Mouse (Mus musculus): ENCODE measurements at regions not wholly inside any gene's neighbourhood (a gene's known extent, or its start where the extent isn't known, plus 50 kb on each side); places are given as distances from the start of the nearest gene placed in this dataset.

- no peak for DNase-seq
Observed at GRCm38 (mm10) chr17:49215281-49215680, 212.9 kb upstream of the Mocs1 start.

DNA sequence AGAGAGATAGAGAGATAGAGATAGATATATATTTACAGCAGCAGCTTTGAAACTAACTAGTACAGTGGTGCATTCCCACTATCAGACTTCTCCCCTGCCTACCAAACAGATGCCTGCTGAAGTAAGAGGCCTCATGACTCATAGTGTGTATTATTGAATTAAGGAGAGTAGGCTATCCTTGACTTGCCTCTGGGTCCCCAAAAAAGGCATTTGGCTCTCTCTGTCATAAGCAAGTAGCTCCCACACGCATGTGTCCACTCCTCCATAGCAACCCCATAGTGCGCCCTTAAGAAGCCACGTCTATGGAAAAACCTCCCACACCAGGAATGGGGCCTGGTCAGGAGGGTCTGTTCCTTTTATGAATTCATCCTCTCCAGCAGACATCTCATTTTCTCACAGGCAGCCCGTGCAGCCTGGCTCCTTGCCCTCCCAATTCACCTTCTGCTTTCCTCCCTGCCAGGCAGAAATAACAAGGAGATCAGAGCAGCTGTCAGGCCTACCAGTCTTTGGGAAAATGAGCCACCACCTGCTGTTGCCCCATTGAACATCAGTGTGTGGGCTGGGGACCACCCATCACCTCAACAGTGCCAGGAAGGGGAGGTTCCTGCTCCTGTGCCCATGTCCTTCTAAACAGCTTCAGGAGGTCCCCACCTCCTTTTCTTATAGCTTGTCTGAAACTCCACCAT lies 208.5 kb upstream of the Mocs1 start:
- DNase-seq: no peak

DNA sequence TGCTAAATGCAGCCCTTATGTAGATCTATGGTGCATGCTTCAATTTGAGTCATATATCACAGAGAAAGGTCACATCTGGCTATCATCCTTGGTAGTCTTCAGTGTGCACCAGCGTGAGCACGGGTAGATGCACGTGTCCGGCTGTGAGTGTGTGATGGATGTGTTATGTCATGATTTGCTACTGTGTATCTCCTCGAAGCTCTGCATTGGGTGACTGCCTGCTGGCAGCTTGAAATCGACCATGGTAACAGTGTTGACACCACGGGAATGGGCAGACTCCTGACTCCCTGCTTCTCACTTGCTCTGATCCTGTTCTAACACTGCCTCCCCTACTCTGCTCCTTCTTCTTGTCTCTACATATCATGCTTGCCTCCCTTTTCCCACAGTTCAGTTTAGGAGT lies 204.9 kb upstream of the Mocs1 start:
- DNase-seq: no peak

- DNase-seq: no peak
Observed at GRCm38 (mm10) chr17:49223651-49224050, 204.5 kb upstream of the Mocs1 start.

GRCm38 (mm10) chr17:49225255-49226015 lies 202.7 kb upstream of the Mocs1 start:
- no peak for DNase-seq

DNA sequence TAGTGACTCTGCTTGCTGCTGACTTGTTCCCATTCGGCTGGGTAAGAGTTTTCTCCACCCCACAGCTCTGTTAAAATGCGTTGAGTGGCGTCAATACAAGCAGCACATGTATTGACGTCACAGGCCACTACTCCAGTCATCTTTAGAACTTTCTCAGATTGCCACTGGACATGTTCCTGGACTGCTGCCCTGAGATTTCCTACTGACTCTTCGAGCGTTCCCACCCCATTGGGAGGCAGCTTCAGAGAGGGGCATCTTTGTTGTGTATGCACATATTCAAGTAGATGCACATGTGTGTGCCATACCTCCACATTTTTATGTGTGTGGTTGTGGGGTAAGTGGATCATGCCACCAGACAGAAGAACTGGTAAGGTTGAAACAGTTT lies 202.2 kb upstream of the Mocs1 start:
- no peak for DNase-seq

DNA sequence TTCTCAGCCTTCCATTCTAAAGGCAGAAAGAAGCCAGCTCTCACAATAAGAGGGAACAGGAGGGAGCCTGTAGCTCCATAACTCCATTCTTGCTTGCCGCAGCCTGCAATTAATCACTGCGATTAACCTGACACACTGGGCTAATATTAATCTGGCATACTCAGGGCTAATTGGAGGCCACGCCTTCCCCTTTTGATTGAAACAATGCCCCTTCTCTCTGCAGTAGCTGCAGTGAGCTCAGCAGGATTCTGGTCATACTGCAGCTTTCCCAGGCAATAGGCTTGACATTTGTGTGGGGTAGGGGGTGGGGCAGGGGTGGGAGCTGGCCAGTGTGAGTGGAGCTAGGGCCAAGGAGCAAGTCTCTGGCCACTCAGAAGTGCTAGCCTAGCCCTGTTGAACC lies 196.9 kb upstream of the Mocs1 start:
- DNase-seq: no peak

- DNase-seq: no peak
Observed at GRCm38 (mm10) chr17:49240097-49240496, 188.1 kb upstream of the Mocs1 start.

DNA sequence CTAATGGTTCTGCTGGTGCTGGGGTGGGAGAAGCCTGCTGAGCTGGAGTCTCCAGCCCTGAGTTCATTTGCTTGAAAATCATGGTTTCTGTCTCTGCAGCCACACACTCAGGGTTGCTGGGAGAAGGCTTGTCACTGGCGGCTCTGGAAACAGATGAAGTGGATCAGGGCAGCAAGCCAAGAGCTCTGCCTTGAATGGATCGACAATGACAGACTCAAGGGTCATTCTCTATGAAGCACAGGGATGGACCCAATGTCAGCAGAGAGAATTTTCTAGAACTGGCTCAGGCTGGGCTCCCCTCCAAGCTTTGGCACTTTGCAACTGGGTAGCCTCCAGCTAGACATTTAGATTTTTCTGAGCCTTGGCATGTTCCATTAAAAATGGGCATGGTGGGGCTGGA lies 184.7 kb upstream of the Mocs1 start:
- peak; percentile 67 to 74 for DNase-seq

DNA sequence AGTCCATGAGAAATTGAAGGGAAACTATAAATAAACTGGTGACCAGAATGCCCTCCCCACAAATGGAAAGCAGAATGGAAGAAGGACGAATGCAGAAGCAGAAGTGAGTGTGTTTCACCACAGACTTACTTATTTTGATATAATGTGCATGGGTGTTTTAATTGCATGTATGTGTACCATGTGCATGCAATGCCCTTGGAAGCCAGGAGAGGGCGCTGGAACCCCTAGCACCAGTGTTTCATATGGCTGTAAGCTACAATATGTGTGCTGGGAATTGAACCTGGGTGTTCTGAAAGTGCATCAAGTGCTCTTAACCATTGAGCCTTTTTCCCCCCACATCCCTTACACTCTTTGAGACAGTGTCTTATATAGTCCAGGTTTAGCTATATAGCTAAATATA lies 183.1 kb upstream of the Mocs1 start:
- no peak for DNase-seq

GRCm38 (mm10) chr17:49247215-49247614 lies 180.9 kb upstream of the Mocs1 start:
- DNase-seq: no peak

DNA sequence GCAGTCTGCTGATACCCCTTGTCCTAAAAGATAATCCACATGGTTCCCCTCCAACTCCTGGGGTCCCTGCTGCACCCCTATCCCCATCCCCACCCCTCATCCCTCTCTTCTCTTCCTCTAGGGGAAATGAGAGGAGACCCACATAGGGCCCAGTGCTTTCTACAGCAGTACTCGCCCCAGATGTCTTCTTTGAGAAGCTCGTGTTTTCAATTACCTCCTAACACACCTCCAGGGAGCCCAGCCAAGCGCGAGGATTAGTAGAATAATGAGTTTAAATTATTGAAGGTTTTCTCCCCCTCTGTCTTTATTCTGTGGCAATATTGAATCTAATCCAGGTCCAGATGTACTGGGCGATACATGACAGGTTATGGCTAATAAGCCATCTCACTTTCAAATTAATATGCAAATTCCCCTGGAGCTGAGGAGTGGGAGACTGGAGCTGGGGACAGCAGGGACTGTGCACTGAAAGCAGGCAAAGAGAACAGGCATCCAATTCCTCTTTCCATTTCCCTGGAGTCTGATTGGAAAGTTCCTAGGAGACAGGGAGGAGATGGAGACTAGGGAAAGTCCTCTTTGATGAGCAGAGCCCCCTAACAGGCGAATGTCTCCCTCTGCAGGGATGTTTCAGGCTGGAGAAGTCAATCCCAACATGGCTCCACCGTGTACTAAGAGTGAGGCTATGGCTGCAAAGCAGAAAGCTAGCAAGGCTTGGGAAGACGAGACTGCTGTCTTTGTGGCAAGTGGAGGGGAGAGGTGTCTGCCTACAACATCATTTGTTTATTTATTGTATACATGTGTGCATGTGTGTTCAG lies 177.2 kb upstream of the Mocs1 start:
- no peak for DNase-seq

DNA sequence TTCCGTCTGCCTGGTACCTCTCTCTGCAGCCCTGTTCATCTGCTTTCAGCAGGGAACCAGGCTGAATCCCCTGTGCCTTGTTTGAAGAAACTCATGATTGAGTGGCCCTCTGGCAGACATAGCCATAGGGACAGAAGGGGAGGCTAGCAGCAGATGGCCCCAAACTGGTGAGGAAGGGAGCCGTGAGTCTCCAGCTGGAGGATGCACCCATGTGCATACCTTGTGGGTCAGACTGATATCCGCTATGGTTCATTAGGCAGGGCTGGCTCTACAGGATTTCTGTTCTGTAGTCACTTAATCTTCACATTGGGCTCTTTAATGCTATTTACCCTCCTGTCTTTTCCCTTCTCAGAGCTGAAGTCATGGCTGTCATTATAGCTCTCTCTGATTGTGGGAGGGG lies 175.9 kb upstream of the Mocs1 start:
- DNase-seq: no peak

DNA sequence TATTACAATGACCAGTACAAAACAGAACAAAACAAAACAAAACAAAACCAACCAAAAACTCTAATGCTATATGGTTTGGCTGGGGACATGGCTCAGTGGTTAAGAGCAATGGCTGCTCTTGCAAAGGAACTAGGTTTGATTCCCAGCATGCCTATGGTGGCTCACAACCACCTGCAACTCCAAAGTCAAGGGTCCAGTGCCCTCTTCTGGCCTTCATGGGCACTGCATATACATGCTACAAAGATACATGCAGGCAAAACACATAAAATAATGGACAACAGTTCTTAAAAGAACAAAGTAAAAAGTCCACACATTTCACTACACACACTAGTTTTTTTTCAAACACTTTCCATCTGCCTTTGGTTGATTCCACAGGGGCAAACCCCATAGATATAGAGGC lies 169.7 kb upstream of the Mocs1 start:
- DNase-seq: no peak

GRCm38 (mm10) chr17:49262394-49262793 lies 165.8 kb upstream of the Mocs1 start:
- DNase-seq: no peak

DNA sequence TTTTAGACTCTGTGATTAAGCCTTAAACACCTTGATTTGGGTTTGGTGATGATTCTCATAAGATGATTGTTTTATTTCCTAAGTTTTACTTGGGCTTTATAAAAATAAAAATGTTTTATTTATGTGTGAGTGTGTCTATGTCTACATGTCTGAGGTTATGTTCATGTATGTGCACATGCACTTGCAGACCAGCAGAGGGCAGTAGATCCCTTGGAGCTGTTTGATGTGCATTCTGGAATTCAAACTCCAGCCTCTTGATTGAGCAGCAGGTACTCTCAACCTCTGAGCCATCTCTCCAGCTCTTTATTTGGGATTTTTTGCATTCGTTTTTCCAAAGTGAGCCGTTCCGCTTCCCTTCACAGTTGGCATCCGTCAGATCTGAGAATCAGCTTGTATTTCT lies 161.8 kb upstream of the Mocs1 start:
- peak; percentile 5 to 36 for DNase-seq

DNA sequence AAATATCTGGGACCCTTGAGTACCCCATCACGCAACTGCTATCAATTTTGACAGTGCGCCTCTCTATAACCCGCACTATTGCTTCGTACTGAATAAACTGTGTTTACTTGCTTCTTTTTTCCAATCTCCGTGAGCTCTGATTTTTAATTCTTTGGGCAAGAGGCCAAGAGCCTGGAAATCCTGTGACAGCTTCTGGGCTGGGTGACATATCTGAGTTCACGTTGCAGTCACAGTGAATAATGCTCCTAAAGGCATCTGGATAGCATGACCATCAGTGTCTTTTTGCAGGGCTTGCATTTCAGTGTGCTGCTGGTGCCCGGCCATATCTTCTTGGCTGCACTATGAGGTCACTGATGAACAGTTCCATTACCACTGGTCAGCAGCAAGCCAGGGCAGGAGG lies 158.2 kb upstream of the Mocs1 start:
- DNase-seq: peak in 1 of 2 experiments; percentile 10

DNA sequence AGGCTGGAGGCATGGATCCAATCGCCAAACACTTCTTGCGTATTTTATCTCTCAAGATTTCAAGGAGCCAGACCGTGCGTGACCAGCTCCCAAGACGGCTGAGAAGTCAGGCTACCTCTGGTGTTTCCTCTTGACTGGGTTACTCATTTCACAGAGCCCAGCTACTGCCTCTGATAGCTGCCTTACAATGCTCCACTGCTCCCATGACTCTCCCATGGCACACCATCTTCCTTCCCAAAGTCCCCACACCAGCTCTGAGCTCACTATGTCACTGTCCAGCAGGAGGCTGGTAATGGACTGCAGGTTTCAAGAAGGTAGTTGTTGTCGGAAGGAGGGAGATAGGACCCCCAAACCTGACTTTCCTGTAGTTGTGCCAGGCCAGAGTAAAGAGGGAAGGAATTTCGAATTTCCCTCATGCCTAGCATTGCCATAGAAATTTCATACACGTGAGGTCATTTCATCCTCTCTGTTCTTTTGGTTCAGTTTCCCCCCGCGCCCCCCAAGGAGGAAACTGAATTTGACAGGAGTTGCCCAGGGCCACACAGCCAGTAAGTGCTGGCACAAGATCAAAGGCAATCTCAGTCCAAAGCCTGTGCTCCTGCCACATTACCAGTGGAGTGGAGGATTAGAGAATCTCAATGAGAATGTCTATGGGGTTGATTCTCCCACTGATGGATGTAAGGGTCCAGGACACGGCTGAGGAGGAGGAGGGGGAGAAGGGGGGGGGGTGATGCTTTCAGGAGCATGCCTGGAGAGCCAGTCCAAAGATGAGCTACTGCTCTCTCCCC lies 155.3 kb upstream of the Mocs1 start:
- peak; percentile 31 to 51 for DNase-seq

DNA sequence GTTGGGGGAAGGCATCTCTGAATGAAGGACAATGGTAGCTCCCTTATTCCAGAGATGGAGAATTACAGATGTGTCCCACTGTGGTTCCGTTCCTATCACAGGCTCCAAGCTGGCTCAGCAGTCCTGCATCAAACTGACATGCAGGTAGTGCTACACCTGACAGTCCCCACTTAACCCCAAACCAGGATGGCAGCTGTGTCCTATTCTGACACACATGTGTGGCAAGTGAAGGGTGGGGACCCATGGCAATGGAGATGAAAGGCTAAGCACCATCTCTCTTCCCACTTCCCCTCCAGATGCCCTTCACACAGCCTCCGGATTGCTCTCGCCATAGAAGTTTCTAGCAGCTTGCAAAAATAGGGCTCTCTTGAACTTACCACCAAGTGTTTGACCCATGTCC lies 153.2 kb upstream of the Mocs1 start:
- DNase-seq: no peak

DNA sequence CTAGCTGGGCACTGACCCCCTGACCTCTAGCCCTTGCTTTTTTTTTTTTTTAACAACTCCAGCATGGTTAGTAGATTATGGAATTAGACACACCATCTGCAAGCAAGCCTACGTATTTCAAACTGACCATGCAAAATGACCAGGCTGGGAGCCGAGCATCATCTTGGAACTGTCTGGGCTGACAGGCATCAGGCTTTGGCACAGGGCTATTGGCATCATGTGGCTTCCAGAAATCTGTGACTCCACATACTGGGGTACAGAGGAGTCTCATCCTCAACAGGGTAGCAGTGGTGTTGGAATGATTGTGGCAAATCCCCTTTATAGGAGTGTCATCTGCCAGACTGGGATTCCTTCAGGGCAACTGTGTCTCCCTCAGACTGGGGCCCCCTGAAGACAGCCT lies 152.7 kb upstream of the Mocs1 start:
- no peak for DNase-seq

GRCm38 (mm10) chr17:49275916-49276315 lies 152.2 kb upstream of the Mocs1 start:
- no peak for DNase-seq

DNA sequence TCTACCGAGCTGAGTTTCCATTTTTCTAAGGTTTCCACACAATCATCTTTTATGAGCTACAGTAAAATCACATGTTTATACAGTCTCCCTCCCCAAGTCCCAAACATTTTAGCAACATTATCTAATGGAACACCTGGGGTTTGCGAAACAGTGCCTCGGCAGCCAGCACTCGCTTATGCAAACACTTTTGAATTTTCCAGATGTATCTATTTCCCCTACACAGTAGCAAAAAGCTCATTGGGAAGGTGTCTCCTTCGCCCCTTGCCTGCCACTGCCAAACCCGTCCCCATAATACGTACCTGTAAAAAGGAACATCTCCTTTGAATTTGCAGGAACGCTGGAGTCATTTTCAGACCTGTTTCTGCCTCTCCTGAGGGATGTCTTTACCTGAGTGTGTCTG lies 149.6 kb upstream of the Mocs1 start:
- no peak for DNase-seq
